ENCODE assay signal across 26 mouse cellular contexts in genomic region chr11:7132736-7133387, GRCm38 (mm10). TPM values are rescaled to one million over a fixed set of nuclear protein-coding genes. Genes with fewer than 3 reads are reported as not detected.
A peak's percentile ranks its signal among the peaks of the same experiment; 100 is the strongest.
DNase-seq lines count a peak whose midpoint lies in the region; ATAC-seq and TF ChIP-seq lines count a peak whose summit lies in the region.
"Had no signal": no experiment of that assay in that cellular context is flagged by ENCODE, and none has a peak within 500 bp of the region (broad histone marks: within the 10 kb centered on the region; RNA-seq: fewer than 3 reads in every experiment).

No protein-coding gene starts in this region.

- H3K27ac ChIP-seq in liver, adult 2 months (replicated peaks; ENCODE audit: insufficient read depth, low read depth, low read length) = peak overlapping the region; percentile 62
- no peak overlapping the region for H3K27ac ChIP-seq in liver, postnatal 0 days (ENCODE audit: low read depth)
- H3K27ac ChIP-seq: embryonic facial prominence, embryonic 15.5 days; forebrain, embryonic 10.5 days; forebrain, embryonic 15.5 days; heart, adult 2 months; hindbrain, embryonic 10.5 days; hindbrain, embryonic 14.5 days; intestine, embryonic 15.5 days had no signal

- no peaks in the 10 kb centered on the region for H3K9me3 ChIP-seq in liver, postnatal 0 days (ENCODE audit: low read length)
- H3K9me3 ChIP-seq: embryonic facial prominence, embryonic 15.5 days; forebrain, embryonic 10.5 days; forebrain, embryonic 15.5 days; heart, embryonic 12.5 days; hindbrain, embryonic 10.5 days; intestine, embryonic 15.5 days had no signal

- peaks cover 25% of the 10 kb centered on the region for H3K4me1 ChIP-seq in liver, adult 2 months (ENCODE audit: control insufficient read depth, insufficient read depth, low read length)
- peaks cover 4% of the 10 kb centered on the region; the same call in 1 of the 2 replicates for H3K4me1 ChIP-seq in liver, postnatal 0 days (ENCODE audit: insufficient read depth)
- H3K4me1 ChIP-seq: forebrain, embryonic 10.5 days; forebrain, embryonic 15.5 days had no signal

- WGBS in liver, adult 2 months = 90% methylated on average over 7 of the region's 7 CpGs
- WGBS in liver, postnatal 0 days (ENCODE audit: insufficient replicate concordance) = 76% methylated on average over 7 of the region's 7 CpGs

- H3K36me3 ChIP-seq in liver, adult 2 months (ENCODE audit: control insufficient read depth, insufficient read depth, low read length) = no peaks in the 10 kb centered on the region
- H3K36me3 ChIP-seq in liver, postnatal 0 days (replicated peaks; ENCODE audit: insufficient read depth, low read length) = no peaks in the 10 kb centered on the region
- H3K36me3 ChIP-seq: embryonic facial prominence, embryonic 15.5 days; forebrain, embryonic 15.5 days; heart, embryonic 12.5 days; hindbrain, embryonic 10.5 days; intestine, embryonic 15.5 days had no signal

- H3K79me2 ChIP-seq in liver, adult 2 months (ENCODE audit: control insufficient read depth, insufficient read depth, low read length) = no peaks in the 10 kb centered on the region

- ATAC-seq in liver, postnatal 0 days = no peak
- ATAC-seq: forebrain, embryonic 15.5 days; intestine, embryonic 15.5 days had no signal

- DNase-seq in liver, adult 2 months (ENCODE audit: extremely low read depth, low read depth, low spot score) = no peak
- no peak for DNase-seq in liver, postnatal 0 days
- peak; percentile 53 for DNase-seq in cerebellum, adult 8-10 months
- peak; percentile 71 to 74 for DNase-seq in cerebellum, postnatal 25 days
- no peak for DNase-seq in embryo, embryonic 11 days
- no peak for DNase-seq in frontal cortex, postnatal 25 days (ENCODE audit: low spot score in 2 of 2)
- no peak for DNase-seq in left cerebral cortex, adult 8-10 months (ENCODE audit: low spot score in 2 of 2)
- DNase-seq: adrenal gland, adult 2 months; adrenal gland, postnatal 25 days; gastrocnemius, postnatal 14 days; heart, adult 2 months; kidney, adult 18-20 months had no signal

- no peak for TF ChIP-seq CTCF in liver, adult 2 months (IDR thresholded peaks at IDR 0.05; ENCODE audit: low read depth, low read length)
- TF ChIP-seq CTCF in liver, postnatal 0 days (IDR thresholded peaks at IDR 0.05; ENCODE audit: low read depth) = no peak

- no peak for TF ChIP-seq POLR2A in liver, adult 2 months (IDR thresholded peaks at IDR 0.05; ENCODE audit: extremely low read depth, insufficient read depth, low read length)

- TF ChIP-seq EP300 in liver, postnatal 0 days (IDR thresholded peaks at IDR 0.05; ENCODE audit: low read depth) = no peak

- H3K4me2 ChIP-seq in liver, postnatal 0 days (ENCODE audit: low read depth, low read length) = no peak overlapping the region
- H3K4me2 ChIP-seq: embryonic facial prominence, embryonic 15.5 days; forebrain, embryonic 15.5 days; heart, embryonic 12.5 days; hindbrain, embryonic 14.5 days; intestine, embryonic 15.5 days had no signal

- no peak overlapping the region for H3K9ac ChIP-seq in liver, adult 2 months (ENCODE audit: low read depth, low read length)
- no peak overlapping the region for H3K9ac ChIP-seq in liver, postnatal 0 days (replicated peaks)
- H3K9ac ChIP-seq: embryonic facial prominence, embryonic 15.5 days; forebrain, embryonic 15.5 days; heart, embryonic 12.5 days; hindbrain, embryonic 14.5 days; intestine, embryonic 15.5 days had no signal

- no peaks in the 10 kb centered on the region for H3K27me3 ChIP-seq in liver, adult 2 months (ENCODE audit: control insufficient read depth, insufficient read depth, low read length)
- no peaks in the 10 kb centered on the region for H3K27me3 ChIP-seq in liver, postnatal 0 days (ENCODE audit: insufficient read depth, low read length)
- H3K27me3 ChIP-seq: embryonic facial prominence, embryonic 15.5 days; forebrain, embryonic 15.5 days; heart, embryonic 12.5 days; intestine, embryonic 15.5 days had no signal

- no peak overlapping the region for H3K4me3 ChIP-seq in liver, adult 2 months (ENCODE audit: insufficient read depth, low read depth, low read length)
- H3K4me3 ChIP-seq in liver, postnatal 0 days (ENCODE audit: low read depth, low read length) = no peak overlapping the region
- H3K4me3 ChIP-seq: embryonic facial prominence, embryonic 15.5 days; erythroblast, embryonic 14.5 days; forebrain, embryonic 10.5 days; forebrain, embryonic 15.5 days; heart, adult 2 months; heart, embryonic 12.5 days; hindbrain, embryonic 10.5 days; intestine, embryonic 15.5 days had no signal

RNA-seq across cellular contexts. Expression of gene Gm11985, which starts 55.5 kb away (rescaled TPM):
- not detected in 2 replicates for total RNA-seq in liver, adult 2 months (2014; rRNA removed)
- not detected in 2 replicates for polyA plus RNA-seq in liver, adult 2 months (2012; rRNA removed)
- 0.11 TPM in 2 replicates for polyA plus RNA-seq in liver, postnatal 0 days (2015; fragmentation: Nextera tagmentation; extraction: Ambion mirVana)
- not detected for total RNA-seq in left cerebral cortex, adult 8-10 months (2022)
- total RNA-seq: adrenal gland, adult 2 months; adrenal gland, postnatal 25 days; CH12.LX; gastrocnemius, postnatal 14 days; heart, adult 2 months; heart, postnatal 25 days had no signal
- polyA plus RNA-seq: adrenal gland, adult 2 months; C2C12; embryonic facial prominence, embryonic 11.5 days; embryonic facial prominence, embryonic 15.5 days; erythroblast, embryonic 14.5 days; forebrain, embryonic 10.5 days; forebrain, embryonic 15.5 days; gonadal fat pad, adult 2 months; heart, adult 2 months; heart, embryonic 12.5 days; heart, embryonic 16.5 days; hindbrain, embryonic 10.5 days; hindbrain, embryonic 14.5 days; intestine, embryonic 15.5 days had no signal

Comparison
In these comparisons a context has a peak if more than half of its experiments do, and no peak if none do; other contexts are left out.
1. DNase-seq: peak in cerebellum, adult 8-10 months (single experiment) and cerebellum, postnatal 25 days (2 of 2); none in liver, adult 2 months (single experiment), liver, postnatal 0 days (single experiment), embryo, embryonic 11 days (single experiment), frontal cortex, postnatal 25 days (0 of 2) and left cerebral cortex, adult 8-10 months (0 of 2).